Mouse (Mus musculus) ES-E14 (cell line): ENCODE data around the gene Usp15. TPM values are rescaled to one million over a fixed set of nuclear protein-coding genes. Genes with fewer than 3 reads are reported as not detected.

Experiments used
- DNase-seq: peaks from one replicate; pipeline ENCODE4 v3.0.0-alpha.2; 2013; ENCODE audit warnings: low read depth, low spot score
- H3K27ac ChIP-seq: 2 replicates; pipeline ENCODE4 v1.5.1; 2012; ENCODE audit warnings: low read depth, mild to moderate bottlenecking, low read length, moderate library complexity, mixed read lengths; ENCODE audit not compliant: poor library complexity, insufficient read depth, severe bottlenecking
- H3K36me3 ChIP-seq: 2 replicates; pipeline ENCODE4 v1.6.1; 2012; ENCODE audit warnings: mild to moderate bottlenecking, low read length, moderate library complexity, mixed read lengths; ENCODE audit not compliant: control insufficient read depth, poor library complexity, insufficient read depth, severe bottlenecking
- H3K4me1 ChIP-seq, 2 experiments: fragments of 150-350 bp in 1 of 2; sonication (generic) in 1 of 2; 2 replicates each; pipeline ENCODE4 v1.6.1; 2012; ENCODE audit warnings: low read length in 2 of 2, mild to moderate bottlenecking in 1 of 2, mixed read lengths in 1 of 2; ENCODE audit not compliant: control insufficient read depth in 2 of 2, insufficient read depth in 2 of 2, poor library complexity in 1 of 2
- H3K4me3 ChIP-seq, 2 experiments: fragments of 150-350 bp in 1 of 2; sonication (generic) in 1 of 2; 2 replicates each; pipeline ENCODE4 v1.5.1; 2012; ENCODE audit warnings: low read length in 2 of 2, low read depth in 1 of 2, mild to moderate bottlenecking in 1 of 2, mixed read lengths in 1 of 2; ENCODE audit not compliant: insufficient read depth in 1 of 2, poor library complexity in 1 of 2, severe bottlenecking in 1 of 2
- H3K9ac ChIP-seq: 2 replicates; pipeline ENCODE4 v1.6.1; 2012; ENCODE audit warnings: low read depth, mild to moderate bottlenecking, low read length, mixed read lengths; ENCODE audit not compliant: poor library complexity, insufficient read depth, severe bottlenecking
- H3K9me3 ChIP-seq: fragments of 150-350 bp; sonication (generic); 2 replicates; pipeline ENCODE4 v1.6.1; 2012; ENCODE audit warnings: low read depth, mild to moderate bottlenecking, low read length; ENCODE audit not compliant: control insufficient read depth, insufficient read depth
- CHD2 ChIP-seq: IDR thresholded peaks from 2 replicates; pipeline ENCODE4 v1.6.1; 2014; ENCODE audit warnings: mild to moderate bottlenecking, low read depth, low read length, inconsistent platforms
- HCFC1 ChIP-seq: IDR thresholded peaks from 2 replicates; pipeline ENCODE4 v1.6.1; 2012; ENCODE audit warnings: low read length, inconsistent platforms, borderline replicate concordance; ENCODE audit not compliant: insufficient read depth
- MAFK ChIP-seq: IDR thresholded peaks from 2 replicates; pipeline ENCODE4 v1.6.1; 2014; ENCODE audit warnings: mild to moderate bottlenecking, low read depth, low read length, inconsistent platforms; ENCODE audit not compliant: insufficient read depth
- ZC3H11A ChIP-seq: IDR thresholded peaks from 2 replicates; pipeline ENCODE4 v1.6.1; 2012; ENCODE audit warnings: low read depth, mild to moderate bottlenecking, inconsistent platforms, low read length, borderline replicate concordance
- ZNF384 ChIP-seq: IDR thresholded peaks from 2 replicates; pipeline ENCODE4 v1.6.1; 2012; ENCODE audit warnings: low read depth, low read length, inconsistent platforms
- in situ Hi-C, 2 experiments: fragments of 600-800 bp; cut with MboI; formaldehyde crosslinking; loops; one replicate each; pipeline ENCODE4 v1.15.1; 2025; ENCODE audit warnings: low sequenced_read_pairs in 2 of 2, inconsistent platforms in 1 of 2; ENCODE audit not compliant: unreplicated experiment in 2 of 2
- total RNA-seq: library from RNA; depleted of rRNA; stranded (reverse); fragments of 300-350 nt; gene quantifications from 2 replicates; pipeline ENCODE4 v1.2.3, GENCODE M21; 2012

Usp15 gene
- total RNA-seq, 1 experiment = 97.6 TPM

DNA sequence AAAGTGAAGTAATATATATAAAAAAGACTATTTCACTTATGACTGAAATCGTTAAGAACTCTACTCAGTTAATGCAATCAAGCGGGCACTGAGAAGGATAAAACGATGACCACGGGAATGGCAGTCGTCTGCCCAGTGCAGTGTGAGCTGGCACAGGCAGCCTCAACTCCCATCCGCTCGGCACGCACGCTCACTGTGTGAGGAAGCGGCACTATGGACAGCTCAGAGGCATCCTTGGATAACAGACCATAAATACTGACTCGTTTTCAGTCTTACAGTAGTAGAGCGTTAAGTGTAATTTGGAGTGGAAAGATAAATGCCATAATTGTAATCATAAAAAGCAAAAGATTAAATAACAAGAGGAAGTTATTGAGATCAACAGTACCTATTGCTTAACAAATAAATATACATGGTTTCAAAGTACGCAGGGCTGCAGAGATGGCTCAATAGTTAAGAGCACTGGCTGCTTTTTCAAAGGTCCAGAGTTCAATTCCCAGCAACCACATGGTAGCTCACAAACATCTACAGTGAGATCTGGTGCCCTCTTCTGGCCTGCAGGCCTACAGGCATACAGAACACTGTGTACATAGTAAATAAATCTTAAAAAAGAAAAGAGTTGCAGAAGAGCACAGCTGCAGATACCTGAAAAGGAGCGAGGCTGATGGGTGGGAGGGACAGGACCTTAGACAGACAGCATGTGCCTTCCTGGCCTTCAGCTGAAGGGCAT is 76.0 kb downstream of the Usp15 start:
- Histone ChIP-seq H3K9ac (no peak overlapping the region), H3K36me3 (peaks cover 30% of the 10 kb centered on the region), H3K4me1 (no peaks in the 10 kb centered on the region), H3K27ac (no peak overlapping the region), H3K9me3 (no peaks in the 10 kb centered on the region), H3K4me3 (no peak overlapping the region)
- in situ Hi-C loops = loop anchor here in 1 of 2 experiments (25.0 kb wide), 1 partner anchor 309 kb away; no protein-coding TSS in a partner anchor
- no peak for DNase-seq
- TF ChIP-seq ZNF384 (no peak), MAFK (no peak), CHD2 (no peak), HCFC1 (no peak), ZC3H11A (no peak)

DNA sequence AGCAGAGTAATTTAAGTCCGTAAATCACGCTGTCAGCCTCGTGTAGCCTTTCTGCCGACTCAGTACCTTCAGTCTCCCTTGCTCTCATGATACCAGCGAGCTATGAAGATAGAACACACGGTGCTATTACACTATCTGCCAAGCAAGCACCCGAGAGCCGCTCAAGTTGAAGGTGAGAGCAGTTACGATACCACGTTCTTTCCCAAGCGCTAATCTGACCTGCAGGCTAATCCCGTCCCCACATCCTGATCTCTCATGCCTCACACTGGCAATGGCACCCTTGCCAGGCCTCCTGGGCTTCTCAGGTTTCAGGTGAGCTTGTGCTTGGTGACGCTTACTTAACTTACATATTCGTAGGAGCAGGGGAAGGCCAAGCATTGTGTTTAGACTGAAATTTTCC is 79.9 kb downstream of the Usp15 start:
- TF ChIP-seq ZNF384 (no peak), MAFK (no peak), CHD2 (no peak), HCFC1 (no peak), ZC3H11A (no peak)
- Histone ChIP-seq H3K4me1 (no peaks in the 10 kb centered on the region), H3K9ac (no peak overlapping the region), H3K4me3 (no peak overlapping the region), H3K9me3 (no peaks in the 10 kb centered on the region), H3K36me3 (peaks cover 32% of the 10 kb centered on the region), H3K27ac (no peak overlapping the region)
- DNase-seq = no peak
- in situ Hi-C loops = loop anchor here in 1 of 2 experiments (25.0 kb wide), 1 partner anchor 305 kb away; no protein-coding TSS in a partner anchor

DNA sequence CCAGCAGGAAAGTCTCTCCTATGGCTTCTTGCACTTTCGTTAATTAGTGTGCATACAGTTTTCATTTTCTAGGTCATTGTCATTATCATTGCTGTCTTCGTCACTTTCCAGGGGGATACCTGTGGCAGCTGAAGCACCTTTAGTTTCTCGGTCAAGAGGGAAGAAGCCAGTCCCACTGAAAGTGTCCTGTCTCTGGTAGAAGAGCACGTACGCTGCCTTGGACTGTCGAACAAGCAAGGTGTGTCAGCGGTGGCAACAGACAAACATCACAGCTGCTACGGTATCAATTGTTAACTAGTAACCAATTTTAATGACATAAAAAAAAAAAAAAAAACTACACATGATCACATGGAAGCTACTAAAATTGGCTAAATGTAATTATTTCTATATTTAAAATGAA is 83.3 kb downstream of the Usp15 start:
- no peak overlapping the region for H3K27ac ChIP-seq
- no peaks in the 10 kb centered on the region for H3K4me1 ChIP-seq
- TF ChIP-seq ZNF384 = no peak
- TF ChIP-seq ZC3H11A = no peak
- TF ChIP-seq MAFK = no peak
- TF ChIP-seq CHD2 = no peak
- TF ChIP-seq HCFC1 = no peak
- H3K4me3 ChIP-seq = no peak overlapping the region
- H3K9me3 ChIP-seq = no peaks in the 10 kb centered on the region
- no peak overlapping the region for H3K9ac ChIP-seq
- H3K36me3 ChIP-seq = peaks cover 26% of the 10 kb centered on the region
- DNase-seq = no peak
- in situ Hi-C loops = loop anchor here in 1 of 2 experiments (25.0 kb wide), 1 partner anchor 301 kb away; no protein-coding TSS in a partner anchor

DNA sequence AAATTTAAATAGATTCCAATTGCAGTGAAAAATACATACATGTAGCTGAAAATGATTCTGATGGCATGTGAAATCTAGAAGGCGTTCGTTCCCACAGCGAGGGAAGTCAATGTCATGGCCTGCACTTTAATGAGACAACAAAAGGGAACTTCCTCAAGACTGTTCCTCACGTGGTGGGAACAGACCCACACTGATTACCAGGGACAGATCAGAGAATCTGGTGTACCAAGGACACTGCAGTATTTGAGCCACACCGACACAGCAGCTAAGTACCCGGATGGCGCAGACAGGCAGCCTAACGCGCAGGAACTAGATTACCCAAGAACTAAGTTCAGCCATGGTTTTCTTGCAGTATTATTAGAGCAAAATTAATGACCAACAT is 84.0 kb downstream of the Usp15 start:
- no peak overlapping the region for H3K9ac ChIP-seq
- TF ChIP-seq HCFC1 (no peak), ZNF384 (no peak), CHD2 (no peak), ZC3H11A (no peak), MAFK (no peak)
- in situ Hi-C loops = loop anchor here in 1 of 2 experiments (25.0 kb wide), 1 partner anchor 300 kb away; no protein-coding TSS in a partner anchor
- no peak for DNase-seq
- H3K9me3 ChIP-seq = no peaks in the 10 kb centered on the region
- no peaks in the 10 kb centered on the region for H3K4me1 ChIP-seq
- H3K36me3 ChIP-seq = peaks cover 26% of the 10 kb centered on the region
- H3K27ac ChIP-seq = no peak overlapping the region
- H3K4me3 ChIP-seq = no peak overlapping the region
